Mouse (Mus musculus): ENCODE data around the gene Rai14.

- TF ChIP-seq EP300 (IDR thresholded peaks at IDR 0.05; ENCODE audit: low read depth) (no peak), CTCF (IDR thresholded peaks at IDR 0.05; ENCODE audit: low read depth) (no peak)
These were observed 35.3 kb upstream of the Rai14 start for GRCm38 (mm10) chr15:10749678-10750077.
